Mouse (Mus musculus) small intestine, adult 2 months (tissue): Measurements from ENCODE around the gene Ret.

ENCODE experiments used
- CTCF ChIP-seq: fragments of 200-500 bp; IDR thresholded peaks from 2 replicates; pipeline ENCODE4 v1.5.1; 2012; ENCODE audit warnings: low read depth, mild to moderate bottlenecking, control low read depth, inconsistent platforms, low read length, moderate library complexity, mixed read lengths; ENCODE audit not compliant: insufficient replicate concordance, insufficient read length; ENCODE audit errors: extremely low read depth
- POLR2A ChIP-seq: fragments of 200-500 bp; IDR thresholded peaks from 2 replicates; pipeline ENCODE4 v1.6.1; 2012; ENCODE audit warnings: low read depth, mild to moderate bottlenecking, control low read depth, inconsistent platforms, low read length, moderate library complexity

- TF ChIP-seq CTCF (no peak), POLR2A (no peak)
These were observed 34.4 kb downstream of the Ret start for GRCm38 (mm10) chr6:118163086-118163485.
